Mouse (Mus musculus): ENCODE data around the gene Urah.

DNA sequence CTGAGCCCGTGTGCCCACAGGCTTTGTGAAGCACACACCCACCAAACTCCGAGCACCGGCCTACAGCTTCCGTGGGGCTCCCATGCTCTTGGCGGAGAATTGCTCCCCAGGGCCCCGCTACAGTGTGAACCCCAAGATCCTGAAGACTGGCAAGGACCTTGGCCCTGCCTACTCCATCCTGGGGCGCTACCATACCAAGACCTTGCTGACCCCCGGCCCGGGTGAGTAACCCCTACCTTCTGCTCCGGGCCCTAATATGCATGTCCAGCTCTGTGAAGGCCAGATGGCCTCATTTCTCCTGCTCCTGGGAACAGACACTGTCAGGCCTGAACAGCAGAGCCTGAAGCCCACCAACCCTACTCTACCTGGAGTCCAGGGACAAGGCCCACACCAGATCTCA, 13.8 kb downstream of the Urah start:
- TF ChIP-seq CTCF (IDR thresholded peaks at IDR 0.05; ENCODE audit: borderline replicate concordance, control insufficient read depth, extremely low read depth, insufficient read depth, low read length, poor library complexity) = no peak
- no peak for TF ChIP-seq POLR2A (IDR thresholded peaks at IDR 0.05; ENCODE audit: control insufficient read depth, extremely low read depth, insufficient read depth, low read length, poor library complexity)
